ENCODE assay signal across 11 mouse cellular contexts in genomic region chr3:88425708-88426420, GRCm38 (mm10). TPM values are rescaled to one million over a fixed set of nuclear protein-coding genes. Genes with fewer than 3 reads are reported as not detected.
DNase-seq lines count a peak whose midpoint lies in the region; ATAC-seq and TF ChIP-seq lines count a peak whose summit lies in the region.
"Had no signal": no experiment of that assay in that cellular context is flagged by ENCODE, and none has a peak within 500 bp of the region (broad histone marks: within the 10 kb centered on the region; RNA-seq: fewer than 3 reads in every experiment).

No protein-coding gene starts in this region.

- TF ChIP-seq POLR2A in CH12.LX (IDR thresholded peaks at IDR 0.05; ENCODE audit: low read depth, low read length), result no peak

- TF ChIP-seq RAD21 in CH12.LX (IDR thresholded peaks at IDR 0.05; ENCODE audit: low read depth, low read length), result no peak

- WGBS in hindbrain, embryonic 14.5 days, result 84% methylated on average over 10 of the region's 10 CpGs
- 87% methylated on average over 10 of the region's 10 CpGs for WGBS in hindbrain, embryonic 11.5 days
- 79% methylated on average over 10 of the region's 10 CpGs for WGBS in embryonic facial prominence, embryonic 15.5 days
- WGBS in liver, embryonic 12.5 days (ENCODE audit: insufficient replicate concordance), result 71% methylated on average over 10 of the region's 10 CpGs

- no peak overlapping the region; the same call in 1 of the 2 replicates for H3K27ac ChIP-seq in hindbrain, embryonic 14.5 days
- no peak overlapping the region for H3K27ac ChIP-seq in hindbrain, embryonic 11.5 days (ENCODE audit: low read depth, low read length)
- no peak overlapping the region for H3K27ac ChIP-seq in CH12.LX (ENCODE audit: insufficient read depth, low read depth)
- no peak overlapping the region for H3K27ac ChIP-seq in embryonic facial prominence, embryonic 15.5 days (replicated peaks)
- no peak overlapping the region for H3K27ac ChIP-seq in liver, embryonic 12.5 days

- no peak overlapping the region for H3K4me3 ChIP-seq in hindbrain, embryonic 14.5 days (replicated peaks; ENCODE audit: low read length)
- no peak overlapping the region for H3K4me3 ChIP-seq in hindbrain, embryonic 11.5 days (ENCODE audit: low read depth, low read length)
- H3K4me3 ChIP-seq in CH12.LX (replicated peaks in 1 of 3; ENCODE audit: low read depth in 2 of 3, low read length in 2 of 3, poor library complexity in 1 of 3), result peak overlapping the region in 2 of 3 experiments; percentile 32 to 74
- peak overlapping the region; percentile 72; the same call in 1 of the 2 replicates for H3K4me3 ChIP-seq in embryonic facial prominence, embryonic 15.5 days (replicated peaks)
- peak overlapping the region; percentile 76; the same call in 1 of the 2 replicates for H3K4me3 ChIP-seq in liver, embryonic 12.5 days

- no peak for TF ChIP-seq CTCF in CH12.LX (conservative IDR thresholded peaks at IDR 0.05 in 1 of 2, IDR thresholded peaks at IDR 0.05 in 1 of 2; ENCODE audit: low read depth in 2 of 2, low read length in 2 of 2)

- H3K27me3 ChIP-seq in hindbrain, embryonic 14.5 days (ENCODE audit: control insufficient read depth, insufficient read depth, low read length), result no peaks in the 10 kb centered on the region
- H3K27me3 ChIP-seq in hindbrain, embryonic 11.5 days (ENCODE audit: control insufficient read depth, insufficient read depth, low read length), result no peaks in the 10 kb centered on the region
- H3K27me3 ChIP-seq in CH12.LX (replicated peaks), result peaks cover 2% of the 10 kb centered on the region
- H3K27me3 ChIP-seq in embryonic facial prominence, embryonic 15.5 days, result no peaks in the 10 kb centered on the region
- H3K27me3 ChIP-seq in liver, embryonic 12.5 days (replicated peaks), result no peaks in the 10 kb centered on the region

- H3K4me1 ChIP-seq in hindbrain, embryonic 14.5 days (replicated peaks; ENCODE audit: control insufficient read depth, insufficient read depth, low read length), result peaks cover 29% of the 10 kb centered on the region
- H3K4me1 ChIP-seq in hindbrain, embryonic 11.5 days (replicated peaks; ENCODE audit: control insufficient read depth, insufficient read depth, low read length), result no peaks in the 10 kb centered on the region
- peaks cover 5 to 32% of the 10 kb centered on the region in 2 experiments; a peak in 3 of 4 replicates for H3K4me1 ChIP-seq in CH12.LX (ENCODE audit: control insufficient read depth in 1 of 2, insufficient read depth in 2 of 2)
- H3K4me1 ChIP-seq in embryonic facial prominence, embryonic 15.5 days, result peaks cover 21% of the 10 kb centered on the region
- H3K4me1 ChIP-seq in liver, embryonic 12.5 days, result peaks cover 51% of the 10 kb centered on the region

- no peak for TF ChIP-seq EP300 in CH12.LX (IDR thresholded peaks at IDR 0.05; ENCODE audit: low read length)

- peak overlapping the region; percentile 31; the same call in 1 of the 2 replicates for H3K9ac ChIP-seq in hindbrain, embryonic 14.5 days
- H3K9ac ChIP-seq in hindbrain, embryonic 11.5 days (ENCODE audit: low read depth, low read length), result no peak overlapping the region
- peak overlapping the region; percentile 66; the same call in 1 of the 2 replicates for H3K9ac ChIP-seq in CH12.LX (ENCODE audit: insufficient read depth, low read depth)
- H3K9ac ChIP-seq in embryonic facial prominence, embryonic 15.5 days, result no peak overlapping the region
- H3K9ac ChIP-seq in liver, embryonic 12.5 days, result no peak overlapping the region

- H3K79me2 ChIP-seq in CH12.LX (replicated peaks; ENCODE audit: control insufficient read depth, extremely low read depth, insufficient read depth, poor library complexity, severe bottlenecking), result peaks cover 16% of the 10 kb centered on the region

- in situ Hi-C loops in CH12.LX (cut with MboI; ENCODE audit: low pct_ligation_motif_present, low pct_unique_long_range_greater_than_20kb, low sequenced_read_pairs), result no loop called here

- DNase-seq in hindbrain, embryonic 14.5 days (ENCODE audit: low spot score), result no peak
- no peak for DNase-seq in hindbrain, embryonic 11.5 days (ENCODE audit: low spot score)
- DNase-seq in CH12.LX (ENCODE audit: extremely low read depth), result no peak
- DNase-seq in cerebellum, postnatal 25 days, result no peak
- DNase-seq in urinary bladder, postnatal 10 days (ENCODE audit: low spot score), result no peak
- no peak for DNase-seq in urinary bladder, adult 18-20 months (ENCODE audit: low spot score in 2 of 2)

- H3K36me3 ChIP-seq in hindbrain, embryonic 14.5 days (replicated peaks; ENCODE audit: control insufficient read depth, insufficient read depth), result peaks cover 6% of the 10 kb centered on the region
- H3K36me3 ChIP-seq in hindbrain, embryonic 11.5 days (ENCODE audit: control insufficient read depth, insufficient read depth, low read length), result no peaks in the 10 kb centered on the region
- H3K36me3 ChIP-seq in CH12.LX (replicated peaks in 1 of 2; ENCODE audit: control insufficient read depth in 1 of 2, insufficient read depth in 1 of 2, low read length in 1 of 2), result peaks cover 6 to 16% of the 10 kb centered on the region in 2 experiments
- H3K36me3 ChIP-seq in embryonic facial prominence, embryonic 15.5 days, result peaks cover 4% of the 10 kb centered on the region; the same call in 1 of the 2 replicates
- peaks cover 7% of the 10 kb centered on the region for H3K36me3 ChIP-seq in liver, embryonic 12.5 days

- ATAC-seq in hindbrain, embryonic 14.5 days (ENCODE audit: low FRiP score), result no peak
- no peak for ATAC-seq in hindbrain, embryonic 11.5 days (ENCODE audit: low FRiP score)
- no peak for ATAC-seq in embryonic facial prominence, embryonic 15.5 days (ENCODE audit: insufficient number of reproducible peaks, low FRiP score, low TSS enrichment, low read depth)
- no peak for ATAC-seq in liver, embryonic 12.5 days

- dilution Hi-C loops in CH12.LX (cut with MboI; ENCODE audit: extremely low pct_ligation_motif_present, extremely low pct_unique_long_range_greater_than_20kb, low sequenced_read_pairs), result no loop called here

- no peak overlapping the region for H3K4me2 ChIP-seq in hindbrain, embryonic 14.5 days (replicated peaks)
- H3K4me2 ChIP-seq in hindbrain, embryonic 11.5 days (replicated peaks; ENCODE audit: low read depth, low read length), result no peak overlapping the region
- peak overlapping the region; percentile 65; the same call in 1 of the 2 replicates for H3K4me2 ChIP-seq in CH12.LX (ENCODE audit: insufficient read depth, low read depth, poor library complexity, severe bottlenecking)
- peak overlapping the region; percentile 94 for H3K4me2 ChIP-seq in embryonic facial prominence, embryonic 15.5 days (replicated peaks)
- peak overlapping the region; percentile 59 for H3K4me2 ChIP-seq in liver, embryonic 12.5 days

- H3K9me3 ChIP-seq in hindbrain, embryonic 14.5 days (ENCODE audit: control insufficient read depth, low read length), result no peaks in the 10 kb centered on the region
- H3K9me3 ChIP-seq in hindbrain, embryonic 11.5 days (ENCODE audit: control insufficient read depth, low read length), result no peaks in the 10 kb centered on the region
- H3K9me3 ChIP-seq in CH12.LX (replicated peaks; ENCODE audit: low read length), result no peaks in the 10 kb centered on the region
- no peaks in the 10 kb centered on the region for H3K9me3 ChIP-seq in embryonic facial prominence, embryonic 15.5 days (replicated peaks)
- no peaks in the 10 kb centered on the region for H3K9me3 ChIP-seq in liver, embryonic 12.5 days (replicated peaks)

RNA-seq across cellular contexts. Expression of gene Slc25a44, which starts 0.9 kb away (rescaled TPM):
- 36.4 and 42.2 TPM in 2 replicates for polyA plus RNA-seq in hindbrain, embryonic 14.5 days (2014; fragmentation: Nextera tagmentation; extraction: Ambion mirVana)
- polyA plus RNA-seq in hindbrain, embryonic 11.5 days (2014; fragmentation: Nextera tagmentation; extraction: Ambion mirVana), result 22.1 and 23.7 TPM in 2 replicates
- 8.9 and 11.5 TPM in 2 replicates for total RNA-seq in CH12.LX (2012; rRNA removed)
- 12.9 and 13.2 TPM in 2 replicates for total RNA-seq in CH12.LX (2014; rRNA removed)
- polyA plus RNA-seq in CH12.LX (2012; ENCODE audit: insufficient read length, low read depth), result 15.9 and 17.5 TPM in 2 replicates
- polyA plus RNA-seq in embryonic facial prominence, embryonic 15.5 days (2015; fragmentation: Nextera tagmentation; extraction: Ambion mirVana), result 16.3 and 17.9 TPM in 2 replicates
- polyA plus RNA-seq in liver, embryonic 12.5 days (2016; fragmentation: Nextera tagmentation; extraction: Ambion mirVana), result 14.0 and 14.9 TPM in 2 replicates

RNA-seq across cellular contexts. Expression of gene Pmf1, which starts 15.7 kb away (rescaled TPM):
- polyA plus RNA-seq in hindbrain, embryonic 14.5 days (2014; fragmentation: Nextera tagmentation; extraction: Ambion mirVana), result 26.0 and 27.4 TPM in 2 replicates
- polyA plus RNA-seq in hindbrain, embryonic 11.5 days (2014; fragmentation: Nextera tagmentation; extraction: Ambion mirVana), result 108 and 109 TPM in 2 replicates
- total RNA-seq in CH12.LX (2012; rRNA removed) (99.1 and 99.9 TPM in 2 replicates), CH12.LX (2014; rRNA removed) (102 and 104 TPM in 2 replicates)
- 135 and 144 TPM in 2 replicates for polyA plus RNA-seq in CH12.LX (2012; ENCODE audit: insufficient read length, low read depth)
- 96.0 and 108 TPM in 2 replicates for polyA plus RNA-seq in embryonic facial prominence, embryonic 15.5 days (2015; fragmentation: Nextera tagmentation; extraction: Ambion mirVana)
- polyA plus RNA-seq in liver, embryonic 12.5 days (2016; fragmentation: Nextera tagmentation; extraction: Ambion mirVana), result 104 and 115 TPM in 2 replicates

RNA-seq across cellular contexts. Expression of gene Sema4a, which starts 35.1 kb away (rescaled TPM):
- 21.5 and 22.9 TPM in 2 replicates for polyA plus RNA-seq in hindbrain, embryonic 14.5 days (2014; fragmentation: Nextera tagmentation; extraction: Ambion mirVana)
- 5.7 and 7.8 TPM in 2 replicates for polyA plus RNA-seq in hindbrain, embryonic 11.5 days (2014; fragmentation: Nextera tagmentation; extraction: Ambion mirVana)
- 4.5 and 4.7 TPM in 2 replicates for total RNA-seq in CH12.LX (2012; rRNA removed)
- 2.3 and 3.5 TPM in 2 replicates for total RNA-seq in CH12.LX (2014; rRNA removed)
- 7.1 and 7.9 TPM in 2 replicates for polyA plus RNA-seq in CH12.LX (2012; ENCODE audit: insufficient read length, low read depth)
- polyA plus RNA-seq in embryonic facial prominence, embryonic 15.5 days (2015; fragmentation: Nextera tagmentation; extraction: Ambion mirVana), result 18.5 and 21.9 TPM in 2 replicates
- 14.4 and 17.6 TPM in 2 replicates for polyA plus RNA-seq in liver, embryonic 12.5 days (2016; fragmentation: Nextera tagmentation; extraction: Ambion mirVana)

RNA-seq across cellular contexts. Expression of gene Bglap, which starts 41.6 kb away (rescaled TPM):
- polyA plus RNA-seq in hindbrain, embryonic 14.5 days (2014; fragmentation: Nextera tagmentation; extraction: Ambion mirVana), result not detected in 2 replicates
- not detected in 2 replicates for polyA plus RNA-seq in hindbrain, embryonic 11.5 days (2014; fragmentation: Nextera tagmentation; extraction: Ambion mirVana)
- total RNA-seq in CH12.LX (2012; rRNA removed) (not detected in 2 replicates), CH12.LX (2014; rRNA removed) (not detected in 2 replicates)
- not detected in 2 replicates for polyA plus RNA-seq in CH12.LX (2012; ENCODE audit: insufficient read length, low read depth)
- polyA plus RNA-seq in embryonic facial prominence, embryonic 15.5 days (2015; fragmentation: Nextera tagmentation; extraction: Ambion mirVana), result 18.4 and 35.5 TPM in 2 replicates
- polyA plus RNA-seq in liver, embryonic 12.5 days (2016; fragmentation: Nextera tagmentation; extraction: Ambion mirVana), result not detected in 2 replicates
- polyA plus RNA-seq: cortical plate, adult 2 months had no signal

RNA-seq across cellular contexts. Expression of gene Bglap2, which starts 47.4 kb away (rescaled TPM):
- not detected in 2 replicates for polyA plus RNA-seq in hindbrain, embryonic 14.5 days (2014; fragmentation: Nextera tagmentation; extraction: Ambion mirVana)
- not detected in 2 replicates for polyA plus RNA-seq in hindbrain, embryonic 11.5 days (2014; fragmentation: Nextera tagmentation; extraction: Ambion mirVana)
- total RNA-seq in CH12.LX (2012; rRNA removed) (not detected in 2 replicates), CH12.LX (2014; rRNA removed) (not detected in 2 replicates)
- polyA plus RNA-seq in CH12.LX (2012; ENCODE audit: insufficient read length, low read depth), result not detected in 2 replicates
- polyA plus RNA-seq in embryonic facial prominence, embryonic 15.5 days (2015; fragmentation: Nextera tagmentation; extraction: Ambion mirVana), result 13.8 and 15.5 TPM in 2 replicates
- polyA plus RNA-seq in liver, embryonic 12.5 days (2016; fragmentation: Nextera tagmentation; extraction: Ambion mirVana), result not detected in 2 replicates
- total RNA-seq: adrenal gland, postnatal 14 days; megakaryocyte-erythroid progenitor cell, adult 5-6 weeks had no signal
- polyA plus RNA-seq: cortical plate, adult 2 months had no signal

Comparison
In these comparisons a context has a peak if more than half of its experiments do, and no peak if none do; other contexts are left out.
1. H3K9ac ChIP-seq: peak in hindbrain, embryonic 14.5 days (single experiment) and CH12.LX (single experiment); none in hindbrain, embryonic 11.5 days (single experiment), embryonic facial prominence, embryonic 15.5 days (single experiment) and liver, embryonic 12.5 days (single experiment).
2. H3K4me2 ChIP-seq: peak in CH12.LX (single experiment), embryonic facial prominence, embryonic 15.5 days (single experiment) and liver, embryonic 12.5 days (single experiment); none in hindbrain, embryonic 14.5 days (single experiment) and hindbrain, embryonic 11.5 days (single experiment).
3. H3K4me3 ChIP-seq: peak in CH12.LX (2 of 3), embryonic facial prominence, embryonic 15.5 days (single experiment) and liver, embryonic 12.5 days (single experiment); none in hindbrain, embryonic 14.5 days (single experiment) and hindbrain, embryonic 11.5 days (single experiment).